Mouse (Mus musculus) heart, embryonic 14.5 days (tissue): Measurements from ENCODE around the gene En2. TPM values are rescaled to one million over a fixed set of nuclear protein-coding genes. Genes with fewer than 3 reads are reported as not detected.

ENCODE experiments used
- ATAC-seq: fragments of 200-750 bp; cut with Nextera tagmentation; 2 replicates; pipeline ENCODE4 v1.8.0; 2017; ENCODE audit warnings: low read depth, moderate TSS enrichment; ENCODE audit not compliant: insufficient number of reproducible peaks, insufficient read depth, low FRiP score
- H3K27ac ChIP-seq, 2 experiments: fragments of 200-500 bp in 1 of 2; fragments of 300-500 bp in 1 of 2; sonication (generic) in 1 of 2; replicated peaks in 1 of 2; 2 replicates each; pipeline ENCODE4 v1.5.1; 2012 to 2014; ENCODE audit warnings: low read depth in 2 of 2, low read length in 2 of 2, control low read depth in 1 of 2, mild to moderate bottlenecking in 1 of 2, mixed read lengths in 1 of 2; ENCODE audit not compliant: control insufficient read depth in 1 of 2, insufficient read depth in 1 of 2
- H3K27me3 ChIP-seq: fragments of 300-500 bp; sonication (generic); 2 replicates; pipeline ENCODE4 v1.6.1; 2014; ENCODE audit warnings: mild to moderate bottlenecking, low read length, control low read depth; ENCODE audit not compliant: control insufficient read depth, insufficient read depth
- H3K36me3 ChIP-seq: fragments of 300-500 bp; sonication (generic); 2 replicates; pipeline ENCODE4 v1.6.1; 2014; ENCODE audit warnings: mild to moderate bottlenecking, control low read depth, low read length, mixed read lengths; ENCODE audit not compliant: control insufficient read depth, insufficient read depth
- H3K4me1 ChIP-seq, 2 experiments: fragments of 200-500 bp in 1 of 2; fragments of 300-500 bp in 1 of 2; sonication (generic) in 1 of 2; 2 replicates each; pipeline ENCODE4 v1.6.1; 2012 to 2014; ENCODE audit warnings: low read length in 2 of 2, control low read depth in 1 of 2, mixed read lengths in 1 of 2; ENCODE audit not compliant: control insufficient read depth in 2 of 2, insufficient read depth in 2 of 2
- H3K4me2 ChIP-seq: fragments of 300-500 bp; sonication (generic); 2 replicates; pipeline ENCODE4 v1.6.1; 2014; ENCODE audit warnings: mild to moderate bottlenecking, low read length
- H3K4me3 ChIP-seq, 2 experiments: fragments of 200-500 bp in 1 of 2; fragments of 300-500 bp in 1 of 2; sonication (generic) in 1 of 2; 2 replicates each; pipeline ENCODE4 v1.5.1; 2012 to 2014; ENCODE audit warnings: low read length in 2 of 2, mild to moderate bottlenecking in 2 of 2, control low read depth in 1 of 2, low read depth in 1 of 2, moderate library complexity in 1 of 2; ENCODE audit not compliant: control insufficient read depth in 1 of 2, insufficient read depth in 1 of 2
- H3K9ac ChIP-seq: fragments of 300-500 bp; sonication (generic); 2 replicates; pipeline ENCODE4 v1.6.1; 2014; ENCODE audit warnings: mild to moderate bottlenecking, low read length
- H3K9me3 ChIP-seq: fragments of 300-500 bp; sonication (generic); 2 replicates; pipeline ENCODE4 v1.6.1; 2016; ENCODE audit warnings: low read length, control low read depth; ENCODE audit not compliant: control insufficient read depth
- WGBS: fragments of 180-500 bp; shearing (Covaris S2); extraction: QIAGEN DNeasy Blood & Tissue Kit; methylation state at CpG from one replicate; pipeline ENCODE4 v1.1.7; 2014; 5-methylcytosine and 5-hydroxymethylcytosine counted together
- polyA plus RNA-seq: library from polyadenylated mRNA; unstranded; fragments of >200 nt; fragmentation: Nextera tagmentation; extraction: Ambion mirVana; gene quantifications from 2 replicates; pipeline ENCODE4 v1.2.1, GENCODE M21; 2014

The En2 gene
- polyA plus RNA-seq, 1 experiment from 2014 or later: not detected

DNA sequence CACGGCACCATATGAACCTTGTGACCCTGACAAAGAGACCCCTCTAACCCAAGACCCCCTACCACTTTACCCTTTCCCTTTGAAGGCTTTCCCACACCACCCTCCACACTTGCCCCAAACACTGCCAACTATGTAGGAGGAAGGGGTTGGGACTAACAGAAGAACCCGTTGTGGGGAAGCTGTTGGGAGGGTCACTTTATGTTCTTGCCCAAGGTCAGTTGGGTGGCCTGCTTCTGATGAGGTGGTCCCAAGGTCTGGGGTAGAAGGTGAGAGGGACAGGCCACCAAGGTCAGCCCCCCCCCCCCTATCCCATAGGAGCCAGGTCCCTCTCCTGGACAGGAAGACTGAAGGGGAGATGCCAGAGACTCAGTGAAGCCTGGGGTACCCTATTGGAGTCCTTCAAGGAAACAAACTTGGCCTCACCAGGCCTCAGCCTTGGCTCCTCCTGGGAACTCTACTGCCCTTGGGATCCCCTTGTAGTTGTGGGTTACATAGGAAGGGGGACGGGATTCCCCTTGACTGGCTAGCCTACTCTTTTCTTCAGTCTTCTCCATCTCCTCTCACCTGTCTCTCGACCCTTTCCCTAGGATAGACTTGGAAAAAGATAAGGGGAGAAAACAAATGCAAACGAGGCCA, 3.8 kb downstream of the En2 start:
- Histone ChIP-seq H3K9ac (no peak overlapping the region), H3K4me1 (peaks cover 3 to 24% of the 10 kb centered on the region in 2 experiments; a peak in 3 of 4 replicates), H3K36me3 (no peaks in the 10 kb centered on the region), H3K27ac (no peak overlapping the region), H3K4me3 (no peak overlapping the region), H3K9me3 (no peaks in the 10 kb centered on the region), H3K4me2 (no peak overlapping the region), H3K27me3 (peaks cover 86% of the 10 kb centered on the region)
- no peak for ATAC-seq
- 5% methylated on average over 5 of the region's 5 CpGs for WGBS

DNA sequence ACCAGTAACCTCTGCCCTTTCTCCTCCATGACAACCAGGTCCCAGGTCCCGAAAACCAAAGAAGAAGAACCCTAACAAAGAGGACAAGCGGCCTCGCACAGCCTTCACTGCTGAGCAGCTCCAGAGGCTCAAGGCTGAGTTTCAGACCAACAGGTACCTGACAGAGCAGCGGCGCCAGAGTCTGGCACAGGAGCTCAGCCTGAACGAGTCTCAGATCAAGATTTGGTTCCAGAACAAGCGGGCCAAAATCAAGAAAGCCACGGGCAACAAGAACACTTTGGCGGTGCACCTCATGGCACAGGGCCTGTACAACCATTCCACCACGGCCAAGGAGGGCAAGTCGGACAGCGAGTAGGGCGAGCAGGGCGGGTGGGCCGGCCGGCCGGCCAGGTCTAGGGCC, 4.6 kb downstream of the En2 start:
- Histone ChIP-seq H3K27ac (no peak overlapping the region), H3K4me1 (peaks cover 3 to 24% of the 10 kb centered on the region in 2 experiments; a peak in 3 of 4 replicates), H3K9me3 (no peaks in the 10 kb centered on the region), H3K36me3 (no peaks in the 10 kb centered on the region), H3K27me3 (peaks cover 86% of the 10 kb centered on the region), H3K4me3 (no peak overlapping the region), H3K9ac (no peak overlapping the region), H3K4me2 (no peak overlapping the region)
- ATAC-seq: no peak
- WGBS: 6% methylated on average over 17 of the region's 17 CpGs

DNA sequence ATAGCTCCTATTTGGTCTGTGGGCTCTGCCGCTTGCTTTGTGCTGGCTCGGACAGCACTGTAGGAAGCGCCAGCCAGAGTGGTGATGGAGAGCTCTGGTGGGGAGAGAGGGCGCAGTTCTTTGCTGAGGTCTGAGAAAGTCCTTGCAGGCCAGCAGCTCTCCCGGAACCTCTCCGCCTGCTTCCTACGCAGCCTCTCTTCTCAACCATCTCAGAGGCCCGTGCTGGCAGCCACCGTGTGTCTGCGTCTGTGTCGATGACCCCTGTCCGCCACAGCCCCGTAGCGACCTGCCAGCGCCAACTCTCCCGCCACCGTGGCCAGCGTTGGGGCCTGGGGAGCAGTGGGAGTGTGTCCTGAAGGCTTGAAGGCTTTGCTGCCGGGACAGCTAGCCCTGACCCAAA, 5.4 kb downstream of the En2 start:
- Histone ChIP-seq H3K4me1 (peaks cover 3 to 19% of the 10 kb centered on the region in 2 experiments; a peak in 3 of 4 replicates), H3K9ac (no peak overlapping the region), H3K9me3 (no peaks in the 10 kb centered on the region), H3K4me3 (no peak overlapping the region), H3K4me2 (no peak overlapping the region), H3K27ac (no peak overlapping the region), H3K27me3 (peaks cover 87% of the 10 kb centered on the region), H3K36me3 (no peaks in the 10 kb centered on the region)
- WGBS: 4% methylated on average over 19 of the region's 19 CpGs
- no peak for ATAC-seq

DNA sequence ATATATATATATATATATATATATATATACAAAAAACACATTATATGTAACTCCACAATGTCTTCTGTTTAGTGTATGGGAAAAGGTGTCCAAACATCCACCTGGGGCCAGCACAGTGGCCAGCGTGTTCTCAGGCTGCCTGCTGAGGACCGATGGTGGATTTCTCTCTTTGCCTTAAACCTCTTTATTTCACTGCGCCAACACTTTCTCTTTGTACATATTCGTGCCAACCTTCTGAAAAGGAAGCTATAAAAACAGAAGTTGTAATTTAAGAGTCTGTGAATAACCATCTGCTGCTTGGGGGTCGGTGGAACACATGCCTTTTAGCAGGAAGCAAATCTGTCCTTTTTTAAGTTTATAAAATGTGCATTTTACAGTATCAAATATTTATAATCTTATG, 6.2 kb downstream of the En2 start:
- no peak overlapping the region for H3K27ac ChIP-seq
- no peaks in the 10 kb centered on the region for H3K9me3 ChIP-seq
- H3K4me2 ChIP-seq: no peak overlapping the region
- H3K27me3 ChIP-seq: peaks cover 87% of the 10 kb centered on the region
- H3K4me3 ChIP-seq: no peak overlapping the region
- ATAC-seq: no peak
- peaks cover 3 to 12% of the 10 kb centered on the region in 2 experiments; a peak in 3 of 4 replicates for H3K4me1 ChIP-seq
- 18% methylated on average over 5 of the region's 5 CpGs for WGBS
- H3K9ac ChIP-seq: no peak overlapping the region
- no peaks in the 10 kb centered on the region for H3K36me3 ChIP-seq

DNA sequence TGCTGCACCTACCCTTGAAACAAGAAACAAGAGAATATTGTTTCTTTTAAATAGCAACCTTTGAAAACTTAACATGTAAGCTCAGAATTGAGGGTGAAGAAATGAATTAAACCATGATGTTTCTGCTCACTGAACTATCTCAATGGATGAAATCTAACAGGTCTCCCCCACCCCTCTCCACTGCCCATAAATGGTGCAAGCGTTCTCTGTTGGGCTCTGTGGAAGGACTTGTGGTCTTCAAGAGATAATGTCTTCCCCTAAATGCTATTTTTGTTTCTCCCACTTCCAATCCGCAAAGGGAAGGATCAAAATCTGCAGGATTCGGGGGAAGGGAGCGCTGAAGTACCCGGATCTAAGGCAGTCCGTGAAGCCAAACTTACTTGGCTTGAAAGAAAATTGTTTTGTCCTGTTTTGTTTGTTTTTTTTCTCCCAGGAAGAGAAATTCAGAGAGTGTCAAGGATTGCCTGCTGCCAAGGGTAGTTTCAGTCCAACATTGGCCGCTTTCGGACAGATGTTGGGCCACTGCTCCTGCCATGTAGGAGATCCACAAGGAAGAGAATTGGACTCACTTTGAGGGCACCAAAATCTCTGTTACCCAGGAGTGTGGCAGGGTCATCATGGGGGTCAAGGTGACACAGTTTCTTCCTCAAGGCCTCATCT, 6.9 kb downstream of the En2 start:
- H3K4me3 ChIP-seq: no peak overlapping the region
- ATAC-seq: no peak
- H3K27me3 ChIP-seq: peaks cover 89% of the 10 kb centered on the region
- peaks cover 0 to 7% of the 10 kb centered on the region in 2 experiments; a peak in 3 of 4 replicates for H3K4me1 ChIP-seq
- H3K27ac ChIP-seq: no peak overlapping the region
- no peak overlapping the region for H3K9ac ChIP-seq
- H3K4me2 ChIP-seq: no peak overlapping the region
- no peaks in the 10 kb centered on the region for H3K9me3 ChIP-seq
- no peaks in the 10 kb centered on the region for H3K36me3 ChIP-seq
- WGBS: 10% methylated on average over 8 of the region's 8 CpGs

DNA sequence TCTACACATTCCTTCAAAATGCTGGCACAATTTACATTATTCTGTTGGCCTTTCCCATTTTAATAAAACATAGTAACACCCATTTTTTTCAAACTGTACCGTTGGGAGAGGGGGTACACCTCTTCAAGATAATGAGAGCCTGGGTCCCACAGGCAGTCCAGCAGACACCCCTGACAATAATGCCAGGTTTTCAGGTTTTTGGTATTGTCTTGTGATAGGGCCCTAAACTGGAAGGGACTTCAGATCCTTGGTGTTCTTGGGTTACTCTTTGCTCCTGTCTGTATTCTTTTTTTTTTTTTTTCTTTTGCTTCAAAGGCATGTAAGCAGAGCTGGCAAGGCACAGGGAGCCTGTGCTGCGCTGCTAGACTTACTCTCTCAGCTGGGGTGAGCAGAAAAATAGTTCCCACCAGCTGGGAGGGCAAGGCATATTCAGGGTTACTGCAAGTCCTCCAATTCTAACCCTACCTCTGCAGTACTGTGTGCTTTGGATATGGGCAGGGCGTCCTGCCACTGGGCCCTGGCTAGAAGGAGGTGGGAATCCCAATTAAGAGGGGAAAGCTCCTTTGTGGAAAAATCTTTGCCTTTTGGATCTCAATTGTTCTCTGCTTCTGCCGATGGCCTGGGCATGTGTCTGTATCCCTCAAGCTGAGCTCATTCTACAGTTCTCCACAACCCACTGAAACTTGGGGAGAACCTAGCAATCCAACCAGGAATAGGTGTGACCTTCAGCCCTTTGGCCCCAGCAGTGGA, 7.6 kb downstream of the En2 start:
- ATAC-seq: no peak
- H3K36me3 ChIP-seq: no peaks in the 10 kb centered on the region
- H3K9ac ChIP-seq: no peak overlapping the region
- peaks cover 94% of the 10 kb centered on the region for H3K27me3 ChIP-seq
- H3K4me1 ChIP-seq: peaks cover 0 to 7% of the 10 kb centered on the region in 2 experiments; a peak in 3 of 4 replicates
- H3K27ac ChIP-seq: no peak overlapping the region
- no peaks in the 10 kb centered on the region for H3K9me3 ChIP-seq
- 8% methylated on average over 4 of the region's 4 CpGs for WGBS
- no peak overlapping the region for H3K4me2 ChIP-seq
- no peak overlapping the region for H3K4me3 ChIP-seq

DNA sequence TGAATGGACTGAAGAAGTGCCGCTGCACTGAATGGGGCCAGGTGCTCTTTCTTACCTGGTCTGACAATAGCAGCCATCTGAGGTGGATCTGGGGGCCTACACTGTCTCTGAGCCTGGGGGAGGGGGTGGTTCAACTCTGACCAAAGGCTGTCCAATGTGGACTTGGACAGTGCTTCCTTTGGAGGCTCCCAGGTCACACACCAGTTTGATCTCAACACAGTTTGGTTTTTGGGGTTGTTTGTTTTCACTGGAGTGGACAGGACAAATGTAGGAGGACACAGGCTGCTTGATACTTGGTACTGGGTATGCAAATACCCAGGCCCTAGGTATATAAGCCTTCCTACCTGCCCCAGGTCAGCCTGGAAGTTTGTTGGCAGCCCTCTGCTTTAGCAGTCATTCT, 8.2 kb downstream of the En2 start:
- Histone ChIP-seq H3K4me2 (no peak overlapping the region), H3K9ac (no peak overlapping the region), H3K36me3 (no peaks in the 10 kb centered on the region), H3K27me3 (peaks cover 95% of the 10 kb centered on the region), H3K4me3 (no peak overlapping the region), H3K4me1 (peaks cover 0 to 3% of the 10 kb centered on the region in 2 experiments; a peak in 3 of 4 replicates), H3K9me3 (no peaks in the 10 kb centered on the region), H3K27ac (no peak overlapping the region)
- no peak for ATAC-seq
- WGBS: 7% methylated on average over 1 of the region's 1 CpGs
